Mouse (Mus musculus): Measurements from ENCODE around the gene Pacrg.

The Pacrg gene

GRCm38 (mm10) chr17:10744709-10745461 lies 95.2 kb downstream of the Pacrg start:
- DNase-seq (ENCODE audit: low spot score in 2 of 2) = no peak

DNA sequence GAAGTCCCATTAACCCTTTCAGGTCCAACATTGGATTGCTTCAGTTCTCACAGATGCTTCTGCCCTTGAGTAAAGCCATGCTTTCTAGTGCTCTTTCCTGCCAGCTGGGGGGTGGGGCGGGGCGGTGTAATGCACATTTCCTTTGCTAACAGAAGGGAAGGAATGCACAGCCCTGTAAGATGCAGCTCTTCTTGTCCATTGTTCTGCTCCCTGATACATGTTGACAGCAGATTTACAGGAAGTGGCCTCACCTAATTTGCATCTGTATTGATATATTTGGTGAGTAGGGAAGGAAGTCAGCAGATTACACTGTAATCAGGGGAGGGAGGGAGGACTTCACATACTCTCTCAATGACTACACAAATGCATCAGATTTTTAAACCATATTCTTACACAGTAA lies 100.0 kb downstream of the Pacrg start:
- DNase-seq (ENCODE audit: low spot score in 2 of 2) = no peak

- no peak for DNase-seq (ENCODE audit: low spot score in 2 of 2)
Measured at GRCm38 (mm10) chr17:10737966-10738365, 102.1 kb downstream of the Pacrg start.

DNA sequence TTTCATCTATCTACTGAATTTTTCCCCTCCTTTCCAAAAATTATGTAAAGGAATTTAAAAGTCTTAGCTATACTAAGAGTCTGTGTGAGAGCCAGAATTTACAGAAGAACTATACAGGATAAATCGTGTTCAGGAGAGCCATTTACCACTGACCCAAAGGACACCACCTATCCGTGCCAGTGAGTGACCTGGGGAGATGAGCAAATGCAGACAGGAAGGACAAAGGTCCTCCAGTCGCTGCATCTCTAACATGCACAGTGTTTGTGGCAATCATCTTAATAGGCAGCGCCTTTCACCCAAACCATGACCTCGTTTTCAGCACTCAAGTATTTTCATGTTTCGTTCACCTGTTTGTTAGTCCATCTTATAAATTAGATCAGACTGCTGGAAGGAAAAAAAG lies 105.4 kb downstream of the Pacrg start:
- DNase-seq (ENCODE audit: low spot score in 2 of 2) = no peak

DNA sequence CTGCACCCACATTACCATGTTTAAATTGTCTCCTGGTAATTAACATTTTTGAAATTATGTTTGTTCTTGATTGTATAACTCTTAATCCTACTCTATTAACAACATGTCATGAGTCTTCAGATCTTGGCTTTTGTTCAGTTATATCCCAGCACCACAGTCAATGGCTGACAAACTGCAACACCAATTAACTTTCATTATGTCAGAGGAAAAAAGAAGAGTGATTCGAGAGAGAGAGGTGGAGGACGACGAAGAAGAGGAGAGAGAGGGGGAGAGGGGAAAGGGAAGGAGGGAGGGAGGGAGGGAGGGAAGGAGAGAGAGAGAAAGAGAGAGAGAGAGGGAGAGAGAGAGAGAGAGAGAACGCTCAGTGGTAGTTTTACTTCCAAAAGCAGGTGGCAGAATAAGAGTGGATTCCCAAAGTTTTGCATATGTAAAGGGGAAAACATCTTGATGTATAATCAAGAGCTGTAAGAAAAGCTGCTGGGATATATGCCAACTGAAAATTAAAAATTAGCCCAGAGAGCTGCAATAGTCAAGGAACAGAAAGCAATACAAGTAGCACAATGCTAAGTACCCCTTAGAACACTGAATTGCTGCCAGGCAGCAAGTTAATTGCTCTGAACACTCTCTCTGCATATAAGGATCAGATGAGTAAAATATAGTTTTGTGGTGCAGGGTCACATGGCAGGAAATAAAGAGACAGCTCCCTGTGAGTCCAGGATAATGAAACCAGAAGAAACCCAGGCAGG lies 107.6 kb downstream of the Pacrg start:
- no peak for DNase-seq (ENCODE audit: low spot score in 2 of 2)

DNA sequence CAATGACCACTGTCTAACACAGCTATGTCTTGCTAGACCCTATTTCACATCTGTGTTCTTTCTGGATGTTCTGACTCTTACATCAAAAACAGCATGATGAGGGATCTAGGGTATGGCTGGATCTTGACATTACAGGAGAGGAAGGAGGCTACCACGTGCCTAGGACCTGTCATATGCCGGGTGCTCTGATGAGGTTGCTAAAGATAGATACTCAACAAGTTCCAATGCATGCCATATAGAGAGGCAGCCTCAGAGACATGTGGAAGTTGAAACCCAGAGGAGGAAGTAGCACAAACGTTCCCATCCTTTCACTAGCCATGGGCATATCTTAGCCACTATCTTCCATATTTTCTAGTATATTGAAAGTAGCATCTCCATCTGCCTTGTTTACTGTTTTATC lies 115.3 kb downstream of the Pacrg start:
- DNase-seq (ENCODE audit: low spot score in 2 of 2) = no peak

DNA sequence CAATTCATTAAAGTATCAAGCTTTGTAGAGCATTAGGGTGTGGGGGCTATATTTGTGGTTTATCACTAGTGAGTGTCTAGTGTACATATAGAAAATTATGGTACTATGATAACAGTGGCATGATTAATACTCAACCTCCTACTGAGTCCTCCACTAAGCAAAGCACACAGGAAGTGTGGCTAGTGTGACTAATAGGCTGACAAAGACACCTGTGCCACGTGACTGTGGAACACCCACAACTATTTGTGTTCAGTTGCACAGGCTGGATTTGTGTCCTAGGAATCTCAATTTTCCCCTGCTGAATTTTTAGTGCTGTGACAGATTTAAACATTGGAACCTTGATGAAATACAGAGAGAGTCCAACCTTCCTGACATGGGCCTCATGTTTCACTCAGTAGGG lies 118.5 kb downstream of the Pacrg start:
- DNase-seq (ENCODE audit: low spot score in 2 of 2) = no peak

DNA sequence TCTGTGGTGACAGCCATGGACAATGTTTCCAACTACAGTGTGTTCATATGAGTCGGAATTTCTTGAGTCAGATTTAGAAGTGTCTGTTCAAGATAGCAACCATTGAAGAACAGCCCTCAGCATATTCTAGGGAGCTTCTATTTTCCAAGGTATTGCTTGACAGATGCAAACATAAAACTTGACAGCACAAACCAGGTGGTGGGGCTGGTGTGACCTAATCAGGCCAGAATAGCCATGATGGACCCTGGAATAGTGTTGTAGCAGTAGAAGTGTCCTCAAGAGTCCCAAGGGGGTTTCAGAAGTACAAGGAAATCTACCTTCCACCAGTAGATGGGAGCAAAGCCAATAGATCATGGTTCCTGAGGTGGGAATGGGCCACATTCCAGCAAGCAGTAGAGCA lies 123.0 kb downstream of the Pacrg start:
- no peak for DNase-seq (ENCODE audit: low spot score in 2 of 2)

GRCm38 (mm10) chr17:10702781-10703180 lies 137.3 kb downstream of the Pacrg start:
- DNase-seq (ENCODE audit: low spot score in 2 of 2) = no peak

DNA sequence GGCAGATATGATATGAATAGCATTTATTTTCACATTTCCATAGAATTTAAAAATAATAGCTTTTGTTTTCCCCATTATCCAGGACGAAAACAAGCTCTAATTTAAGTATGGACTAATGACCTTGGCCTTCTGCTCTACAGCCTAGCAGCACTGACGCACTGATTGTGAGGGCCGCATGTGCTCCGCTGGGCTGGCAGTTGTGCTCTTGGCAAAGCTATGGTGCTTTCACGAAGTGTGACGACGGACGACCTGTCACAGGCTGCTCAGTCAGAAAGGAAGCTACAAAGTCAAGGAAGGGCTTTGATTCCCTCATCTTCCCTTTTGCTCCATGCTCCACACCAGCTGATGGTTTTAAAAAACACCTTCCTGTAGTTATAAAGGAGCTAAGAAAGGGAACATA lies 142.1 kb downstream of the Pacrg start:
- DNase-seq (ENCODE audit: low spot score in 2 of 2) = no peak

- no peak for DNase-seq (ENCODE audit: low spot score in 2 of 2)
Measured at GRCm38 (mm10) chr17:10695421-10695820, 144.7 kb downstream of the Pacrg start.

DNA sequence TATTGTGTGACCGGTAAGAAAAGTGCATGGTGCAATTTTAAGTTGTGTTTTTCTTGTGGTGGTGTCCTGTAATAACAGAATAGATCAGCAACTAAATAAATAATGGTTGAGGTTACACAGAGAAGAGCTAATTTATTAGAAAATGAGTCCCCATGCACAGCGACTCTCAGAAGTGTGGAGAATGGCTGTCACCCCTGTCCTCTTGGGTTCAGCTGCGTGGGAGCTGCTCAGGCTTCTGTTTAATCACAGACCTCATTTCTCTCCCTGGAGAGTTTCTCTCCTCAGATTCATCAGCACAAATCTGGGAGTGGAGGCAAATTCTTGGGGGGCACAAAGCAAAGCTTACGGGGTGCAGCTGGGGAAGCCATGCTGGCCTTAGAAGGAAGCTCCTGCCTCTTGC lies 163.0 kb downstream of the Pacrg start:
- DNase-seq (ENCODE audit: low spot score in 2 of 2) = no peak

DNA sequence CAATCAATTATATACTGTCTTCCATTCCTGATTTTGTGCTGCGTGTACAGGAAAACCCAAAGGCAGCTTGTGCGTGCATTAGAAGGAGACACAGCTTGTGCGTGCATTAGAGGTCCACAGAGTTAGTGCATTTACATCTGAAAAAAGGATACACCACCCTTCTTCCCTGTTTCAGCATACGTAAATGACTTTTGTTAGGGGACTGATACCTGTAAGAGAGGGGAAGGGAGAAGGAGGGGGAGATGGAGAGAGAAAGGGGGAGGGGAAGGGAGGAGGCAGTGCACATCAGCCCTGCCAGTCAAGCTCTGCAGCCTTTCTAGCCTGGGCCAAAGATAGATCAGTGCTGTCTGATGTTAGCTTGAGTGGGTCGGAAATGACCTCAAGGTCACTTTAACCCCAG lies 164.6 kb downstream of the Pacrg start:
- no peak for DNase-seq (ENCODE audit: low spot score in 2 of 2)

DNA sequence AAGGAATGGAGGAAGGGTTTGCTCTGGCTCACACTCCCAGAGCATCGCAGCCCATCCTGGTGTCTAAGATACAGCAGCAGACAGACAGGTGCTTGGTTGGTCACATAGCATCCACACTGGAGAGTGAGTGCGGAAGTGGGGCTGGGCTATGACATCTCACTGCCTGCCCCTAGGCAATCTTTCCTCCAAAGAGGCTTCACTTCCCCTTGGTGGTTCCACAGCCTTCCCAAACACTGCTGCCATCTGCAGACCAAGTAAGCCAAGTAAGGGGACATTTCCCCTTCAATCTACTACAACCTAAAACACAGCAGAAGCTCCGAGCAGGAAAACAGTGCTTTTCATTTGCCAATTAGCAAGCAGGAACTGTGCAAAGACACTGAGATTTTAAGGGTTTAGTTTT lies 165.1 kb downstream of the Pacrg start:
- DNase-seq (ENCODE audit: low spot score in 2 of 2) = no peak

DNA sequence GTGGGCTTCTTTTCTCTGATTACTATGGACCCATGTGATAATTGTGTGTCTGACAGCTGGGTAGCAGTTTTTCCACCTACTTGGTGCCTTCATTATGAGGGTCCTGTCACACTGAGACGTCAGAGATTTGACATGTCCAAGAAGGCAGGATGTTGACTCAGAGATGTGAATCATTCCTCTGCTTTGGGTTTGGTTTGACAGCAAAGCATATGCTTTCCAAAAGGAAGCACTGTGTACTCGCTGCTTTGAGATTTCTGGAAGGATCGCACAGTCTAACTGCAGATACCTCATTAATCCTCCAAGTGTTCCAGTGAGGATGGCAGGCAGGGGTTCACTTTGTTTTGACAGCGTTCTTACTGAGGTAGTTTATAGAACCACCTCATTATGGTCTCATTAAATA lies 178.8 kb downstream of the Pacrg start:
- no peak for DNase-seq (ENCODE audit: low spot score in 2 of 2)

GRCm38 (mm10) chr17:10643604-10644003 lies 196.5 kb downstream of the Pacrg start:
- DNase-seq (ENCODE audit: low spot score in 2 of 2) = no peak

- no peak for DNase-seq (ENCODE audit: low spot score in 2 of 2)
Measured at GRCm38 (mm10) chr17:10639816-10640215, 200.3 kb downstream of the Pacrg start.

GRCm38 (mm10) chr17:10635955-10636470 lies 204.1 kb downstream of the Pacrg start:
- no peak for DNase-seq (ENCODE audit: low spot score in 2 of 2)

DNA sequence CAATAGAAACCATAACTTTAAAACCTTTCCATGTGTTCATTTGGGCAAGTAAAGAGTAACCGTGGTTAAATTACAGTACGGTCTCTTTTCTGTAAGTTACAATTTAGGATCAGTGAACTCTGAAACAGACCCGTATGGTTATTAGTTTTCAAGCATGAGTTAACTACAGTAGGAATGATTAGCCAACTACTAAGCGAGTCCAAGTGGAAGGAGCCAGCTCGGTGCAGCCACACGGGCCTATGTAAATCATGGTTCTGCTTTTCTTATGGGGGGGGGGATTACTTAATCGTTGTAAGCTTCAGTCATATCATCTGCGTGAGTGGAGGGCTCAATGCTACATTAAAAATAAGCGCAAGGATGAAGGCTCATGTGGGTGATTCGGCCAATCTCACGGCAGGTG lies 204.6 kb downstream of the Pacrg start:
- no peak for DNase-seq (ENCODE audit: low spot score in 2 of 2)

- DNase-seq (ENCODE audit: low spot score in 2 of 2) = no peak
Measured at GRCm38 (mm10) chr17:10635046-10635445, 205.1 kb downstream of the Pacrg start.

DNA sequence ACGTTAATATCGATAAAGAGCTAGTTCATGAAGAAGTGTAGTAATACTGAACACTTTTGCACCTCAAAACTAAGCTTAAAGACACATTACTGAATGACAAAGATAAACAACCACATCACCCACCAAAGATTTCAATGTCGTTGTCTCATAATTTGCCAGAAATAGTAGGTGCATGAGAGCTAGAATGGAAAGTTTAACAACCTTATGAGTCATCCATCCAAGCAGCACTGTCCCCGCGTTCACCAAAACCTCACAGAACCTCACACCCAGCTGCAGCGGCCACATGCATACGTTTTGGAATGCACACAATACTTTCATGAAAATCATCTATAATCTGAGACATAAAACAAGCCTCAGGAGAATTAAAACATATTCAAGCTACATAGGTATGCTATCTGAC lies 206.3 kb downstream of the Pacrg start:
- no peak for DNase-seq (ENCODE audit: low spot score in 2 of 2)

DNA sequence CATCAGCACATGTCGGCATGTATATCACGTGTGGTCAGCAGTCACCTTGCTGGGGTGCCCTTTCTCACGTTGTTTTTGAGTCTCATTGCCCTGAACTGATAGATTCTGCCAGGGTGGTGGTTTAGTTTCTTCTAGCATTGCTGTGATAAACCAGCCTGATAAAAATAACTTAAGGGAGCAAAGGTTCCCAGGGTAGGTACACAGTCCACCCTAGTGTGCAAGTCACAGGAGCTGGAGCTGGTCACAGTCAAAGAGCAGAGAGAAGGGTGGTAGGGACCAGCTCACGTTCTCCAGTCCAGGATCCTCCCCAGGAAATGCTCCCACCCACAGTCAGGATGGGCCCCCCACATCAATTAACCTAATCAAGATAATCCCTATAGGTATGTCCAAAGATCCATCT lies 211.9 kb downstream of the Pacrg start:
- DNase-seq (ENCODE audit: low spot score in 2 of 2) = no peak

GRCm38 (mm10) chr17:10627476-10627875 lies 212.6 kb downstream of the Pacrg start:
- no peak for DNase-seq (ENCODE audit: low spot score in 2 of 2)

Measured in natural killer cell, adult 2 months (primary cell).